Mouse (Mus musculus) cortical plate, adult 2 months (tissue): ENCODE measurements around the gene Rwdd2a.
"Not testable (repeated sequence)": the region's sequence is repeated elsewhere in the genome, so short reads cannot be mapped to it uniquely, and the experiment has no call there.

Source experiments
- CTCF ChIP-seq: fragments of 200-500 bp; IDR thresholded peaks from 2 replicates; pipeline ENCODE4 v1.5.1; 2011; ENCODE audit warnings: mild to moderate bottlenecking, control low read depth, low read length; ENCODE audit not compliant: insufficient read depth; ENCODE audit errors: extremely low read depth
- POLR2A ChIP-seq: fragments of 200-500 bp; IDR thresholded peaks from 2 replicates; pipeline ENCODE4 v1.6.1; 2011; ENCODE audit warnings: mild to moderate bottlenecking, low read length, control low read depth; ENCODE audit not compliant: insufficient read depth; ENCODE audit errors: extremely low read depth

GRCm38 (mm10) chr9:86596983-86597382 is 25.2 kb downstream of the Rwdd2a start:
- TF ChIP-seq CTCF, POLR2A: not testable (repeated sequence)
